Mouse (Mus musculus): ENCODE measurements around the gene Mtmr6.

Mtmr6 gene

GRCm38 (mm10) chr14:60264990-60265876 lies at the start of gene Mtmr6:
Gene Mtmr6, plus strand, starts transcription at chr14:60265228.
- DNase-seq, result peak; percentile 96

- DNase-seq, result no peak
Measured at GRCm38 (mm10) chr14:60216125-60216524, 48.9 kb upstream of the Mtmr6 start.

- no peak for DNase-seq
Measured at GRCm38 (mm10) chr14:60217616-60218015, 47.4 kb upstream of the Mtmr6 start.

GRCm38 (mm10) chr14:60219886-60220285 lies 45.1 kb upstream of the Mtmr6 start:
- DNase-seq, result no peak

- DNase-seq, result no peak
Measured at GRCm38 (mm10) chr14:60238551-60238950, 26.5 kb upstream of the Mtmr6 start.

- no peak for DNase-seq
Measured at GRCm38 (mm10) chr14:60250366-60250765, 14.7 kb upstream of the Mtmr6 start.

GRCm38 (mm10) chr14:60250879-60251278 lies 14.1 kb upstream of the Mtmr6 start:
- no peak for DNase-seq

- peak; percentile 99 for DNase-seq
Measured at GRCm38 (mm10) chr14:60251281-60252003, 13.6 kb upstream of the Mtmr6 start, which contains the start of the genes Nupl1 and Gm49336. Gene Nupl1, minus strand, starts transcription at chr14:60251431. Gene Gm49336, minus strand, starts transcription at chr14:60251507.

GRCm38 (mm10) chr14:60252004-60253000 lies 12.7 kb upstream of the Mtmr6 start:
- DNase-seq, result no peak

GRCm38 (mm10) chr14:60253466-60253865 lies 11.6 kb upstream of the Mtmr6 start:
- DNase-seq, result no peak

GRCm38 (mm10) chr14:60254774-60255173 lies 10.3 kb upstream of the Mtmr6 start:
- no peak for DNase-seq

GRCm38 (mm10) chr14:60256356-60256755 lies 8.7 kb upstream of the Mtmr6 start:
- DNase-seq, result no peak

GRCm38 (mm10) chr14:60257101-60257500 lies 7.9 kb upstream of the Mtmr6 start:
- DNase-seq, result no peak

- DNase-seq, result no peak
Measured at GRCm38 (mm10) chr14:60257851-60258250, 7.2 kb upstream of the Mtmr6 start.

GRCm38 (mm10) chr14:60262316-60262715 lies 2.7 kb upstream of the Mtmr6 start:
- no peak for DNase-seq

GRCm38 (mm10) chr14:60269333-60269732 lies 4.3 kb downstream of the Mtmr6 start:
- DNase-seq, result no peak

GRCm38 (mm10) chr14:60273346-60273745 lies 8.3 kb downstream of the Mtmr6 start:
- no peak for DNase-seq

- DNase-seq, result no peak
Measured at GRCm38 (mm10) chr14:60275301-60276276, 10.6 kb downstream of the Mtmr6 start.

GRCm38 (mm10) chr14:60286194-60286863 lies 21.3 kb downstream of the Mtmr6 start:
- DNase-seq, result no peak

GRCm38 (mm10) chr14:60290363-60290762 lies 25.3 kb downstream of the Mtmr6 start:
- DNase-seq, result no peak

GRCm38 (mm10) chr14:60295531-60295930 lies 30.5 kb downstream of the Mtmr6 start:
- no peak for DNase-seq

All from right cerebral cortex, adult 18-20 months (tissue).